Mouse (Mus musculus) erythroblast, embryonic 14.5 days (primary cell): Measurements from ENCODE around the gene Tcf12. TPM values are rescaled to one million over a fixed set of nuclear protein-coding genes. Genes with fewer than 3 reads are reported as not detected.

Experiments
- H3K27me3 ChIP-seq: 2 replicates; pipeline ENCODE4 v1.6.1; 2012; ENCODE audit warnings: inconsistent platforms; ENCODE audit not compliant: control insufficient read depth
- H3K36me3 ChIP-seq: 2 replicates; pipeline ENCODE4 v1.6.1; 2012; ENCODE audit warnings: mild to moderate bottlenecking, inconsistent platforms; ENCODE audit not compliant: control insufficient read depth
- H3K4me1 ChIP-seq: 2 replicates; pipeline ENCODE4 v1.6.1; 2012; ENCODE audit warnings: inconsistent platforms; ENCODE audit not compliant: control insufficient read depth
- H3K4me3 ChIP-seq: replicated peaks from 2 replicates; pipeline ENCODE3; 2012; ENCODE audit warnings: moderate library complexity, mild to moderate bottlenecking, inconsistent platforms
- H3K9me3 ChIP-seq: 2 replicates; pipeline ENCODE4 v1.6.1; 2012; ENCODE audit warnings: low read length, inconsistent platforms, mixed read lengths; ENCODE audit not compliant: control insufficient read depth
- GATA1 ChIP-seq: IDR thresholded peaks from 2 replicates; pipeline ENCODE4 v1.6.1; 2012; ENCODE audit warnings: low read length, inconsistent platforms, mixed read lengths
- TAL1 ChIP-seq: IDR thresholded peaks from 3 replicates; pipeline ENCODE4 v1.6.1; 2012; ENCODE audit warnings: low read length, inconsistent platforms, mixed read lengths
- polyA plus RNA-seq: library from polyadenylated mRNA; stranded (reverse); fragments of >175 nt; gene quantifications from 2 replicates; pipeline ENCODE4 v1.2.3, GENCODE M21; 2012

Gene Tcf12
- polyA plus RNA-seq, 1 experiment, result 1.2 TPM

DNA sequence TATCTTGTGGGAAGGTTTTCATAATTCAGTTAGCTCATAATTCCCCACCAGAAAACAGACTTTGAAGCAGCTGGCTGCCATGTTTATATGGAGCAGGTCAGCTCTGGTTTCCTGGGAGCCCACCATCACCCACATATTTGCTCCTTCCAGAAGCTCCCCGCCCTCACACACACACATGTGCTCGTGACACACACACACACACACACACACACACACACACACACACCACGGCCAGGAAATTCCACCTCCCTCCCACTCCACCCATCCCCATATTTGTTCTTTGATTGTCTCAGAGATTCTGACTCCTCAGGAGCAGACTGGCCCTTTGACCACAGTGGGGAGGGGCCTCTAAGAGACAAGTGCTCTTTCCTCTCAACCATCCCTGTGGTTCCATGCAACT is 289.7 kb downstream of the Tcf12 start:
- H3K27me3 ChIP-seq, result no peaks in the 10 kb centered on the region
- H3K4me1 ChIP-seq, result no peaks in the 10 kb centered on the region
- H3K9me3 ChIP-seq, result no peaks in the 10 kb centered on the region

DNA sequence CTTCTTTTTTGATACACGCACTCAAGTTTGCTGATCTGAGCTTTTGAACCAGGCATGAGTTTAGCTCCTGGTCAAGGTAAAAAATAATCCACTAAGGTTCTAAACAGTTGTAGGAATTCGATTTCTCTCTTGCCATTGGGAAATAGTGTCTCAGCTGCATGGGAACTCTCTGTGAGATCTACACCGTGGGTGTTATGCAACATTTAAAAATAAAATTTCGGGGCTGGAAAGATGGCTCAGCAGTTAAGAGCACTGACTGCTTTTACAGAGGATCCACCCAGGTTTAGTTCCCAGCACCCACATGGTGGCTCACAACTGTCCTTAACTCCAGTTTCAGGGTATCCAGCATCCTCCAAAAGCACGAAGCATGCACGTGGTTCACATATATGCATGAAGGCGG is 293.2 kb downstream of the Tcf12 start:
- Histone ChIP-seq H3K4me1 (no peaks in the 10 kb centered on the region), H3K9me3 (no peaks in the 10 kb centered on the region), H3K36me3 (no peaks in the 10 kb centered on the region), H3K27me3 (no peaks in the 10 kb centered on the region), H3K4me3 (no peak overlapping the region)
- no peak for TF ChIP-seq TAL1
- no peak for TF ChIP-seq GATA1

More for the DNA sequence above, 289.7 kb downstream of the Tcf12 start:
- Histone ChIP-seq H3K36me3 (no peaks in the 10 kb centered on the region), H3K4me3 (no peak overlapping the region)
- TF ChIP-seq GATA1 (no peak), TAL1 (no peak)

DNA sequence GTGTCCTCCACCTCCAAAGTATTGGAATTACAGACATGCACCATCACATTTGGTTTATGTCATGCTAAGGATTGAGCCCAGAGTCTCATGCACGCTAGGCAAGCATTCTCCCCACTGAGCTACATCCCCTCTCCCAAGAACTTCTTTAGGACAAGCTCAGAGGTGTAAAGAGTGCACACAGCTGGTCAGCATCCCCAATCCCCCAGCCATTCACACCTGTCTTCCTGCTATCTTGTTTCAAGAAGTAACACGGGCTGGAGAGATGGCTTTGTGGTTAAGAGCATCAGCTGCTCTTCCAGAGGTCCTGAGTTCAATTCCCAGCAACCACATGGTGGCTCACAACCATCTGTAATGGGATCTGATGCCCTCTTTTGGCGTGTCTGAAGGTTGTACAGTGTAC is 295.6 kb downstream of the Tcf12 start:
- H3K27me3 ChIP-seq, result no peaks in the 10 kb centered on the region
- H3K9me3 ChIP-seq, result no peaks in the 10 kb centered on the region
- TF ChIP-seq TAL1 (no peak), GATA1 (no peak)

DNA sequence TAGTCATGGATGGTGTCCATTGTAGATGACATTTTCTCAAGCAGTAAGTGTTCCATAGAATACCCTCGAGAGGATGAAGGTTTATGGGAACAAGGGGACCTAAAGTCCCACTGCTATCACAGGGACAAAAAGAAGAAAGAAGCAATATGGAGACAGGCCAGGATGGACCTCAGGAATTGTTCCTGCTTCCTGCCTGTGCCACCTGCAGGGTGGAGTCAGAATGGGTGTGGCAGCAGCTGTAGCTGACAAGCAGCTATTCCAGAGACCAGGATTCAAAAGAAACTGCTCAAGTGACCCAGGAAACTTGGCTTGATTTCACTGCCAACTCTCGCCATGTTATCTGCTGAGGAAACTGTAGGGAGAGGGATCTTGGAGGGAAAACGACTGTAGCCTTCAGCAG is 298.1 kb downstream of the Tcf12 start:
- Histone ChIP-seq H3K4me1 (no peaks in the 10 kb centered on the region), H3K36me3 (no peaks in the 10 kb centered on the region), H3K9me3 (no peaks in the 10 kb centered on the region), H3K4me3 (no peak overlapping the region), H3K27me3 (no peaks in the 10 kb centered on the region)
- TF ChIP-seq TAL1 (no peak), GATA1 (no peak)

More for the DNA sequence above, 295.6 kb downstream of the Tcf12 start:
- H3K4me1 ChIP-seq, result no peaks in the 10 kb centered on the region
- no peaks in the 10 kb centered on the region for H3K36me3 ChIP-seq
- H3K4me3 ChIP-seq, result no peak overlapping the region

DNA sequence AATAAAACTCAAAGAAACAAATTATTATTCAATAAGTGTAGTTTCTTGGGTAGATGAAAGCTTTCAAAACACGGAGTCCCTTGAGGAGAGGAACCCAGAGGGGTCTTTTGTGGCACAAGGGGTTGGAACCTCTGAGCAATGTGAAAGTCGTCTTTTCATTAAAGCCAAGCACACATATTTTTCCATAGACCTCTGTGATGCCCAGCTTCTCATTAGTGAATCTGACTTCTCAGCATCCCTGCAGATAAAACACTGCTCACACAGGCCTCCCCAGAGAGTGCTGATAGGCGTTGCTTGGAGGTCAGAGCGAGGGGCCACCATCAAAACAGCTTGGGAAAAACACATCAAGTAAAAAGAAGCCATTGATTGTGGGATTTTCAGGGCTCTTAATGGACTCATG is 298.8 kb downstream of the Tcf12 start:
- no peak for TF ChIP-seq TAL1
- TF ChIP-seq GATA1, result no peak
- Histone ChIP-seq H3K27me3 (no peaks in the 10 kb centered on the region), H3K4me1 (no peaks in the 10 kb centered on the region), H3K36me3 (no peaks in the 10 kb centered on the region), H3K9me3 (no peaks in the 10 kb centered on the region), H3K4me3 (no peak overlapping the region)

DNA sequence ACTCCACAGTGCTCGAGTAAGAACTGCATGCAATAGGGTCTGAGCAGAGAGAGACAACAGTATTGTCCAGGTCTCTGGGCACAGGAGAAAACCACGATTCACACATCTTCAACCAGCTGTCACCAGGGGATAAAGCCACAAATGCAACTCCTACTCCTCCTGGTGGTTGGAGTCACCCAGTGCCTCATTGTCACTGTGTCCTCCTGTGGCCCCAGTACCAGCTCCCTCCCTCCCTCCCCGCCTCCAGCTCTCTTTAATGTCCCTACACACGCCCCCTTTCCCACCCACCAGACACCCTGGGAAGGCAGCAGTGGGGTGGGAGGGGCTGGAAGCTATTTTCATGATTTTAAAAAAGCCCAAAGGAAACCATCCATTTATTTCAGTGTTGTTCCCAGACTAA is 299.3 kb downstream of the Tcf12 start:
- no peaks in the 10 kb centered on the region for H3K27me3 ChIP-seq
- H3K9me3 ChIP-seq, result no peaks in the 10 kb centered on the region
- no peaks in the 10 kb centered on the region for H3K4me1 ChIP-seq
- H3K4me3 ChIP-seq, result no peak overlapping the region
- TF ChIP-seq TAL1 (no peak), GATA1 (no peak)
- no peaks in the 10 kb centered on the region for H3K36me3 ChIP-seq

DNA sequence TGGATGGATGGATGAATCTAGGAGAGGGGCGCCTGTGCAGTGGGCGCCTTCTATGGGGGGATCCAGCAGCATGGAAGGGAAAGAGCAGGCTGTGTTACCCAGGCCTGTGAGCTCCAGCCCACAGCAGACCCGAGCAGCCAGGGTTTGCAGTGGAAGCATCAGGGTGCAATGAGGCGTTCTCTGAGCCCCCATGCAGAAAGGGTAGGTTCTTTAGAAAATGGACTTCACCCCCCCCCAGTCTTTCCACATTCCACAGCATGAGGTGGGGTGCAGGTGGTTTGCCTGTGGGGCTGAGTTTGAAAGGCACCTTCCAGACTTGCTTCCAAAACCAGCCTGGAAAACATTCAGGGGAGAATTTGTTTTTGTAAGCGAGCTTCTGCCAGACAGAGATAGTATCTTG is 300.3 kb downstream of the Tcf12 start:
- Histone ChIP-seq H3K27me3 (no peaks in the 10 kb centered on the region), H3K36me3 (no peaks in the 10 kb centered on the region), H3K4me3 (no peak overlapping the region), H3K4me1 (no peaks in the 10 kb centered on the region), H3K9me3 (no peaks in the 10 kb centered on the region)
- TF ChIP-seq TAL1 (no peak), GATA1 (no peak)

DNA sequence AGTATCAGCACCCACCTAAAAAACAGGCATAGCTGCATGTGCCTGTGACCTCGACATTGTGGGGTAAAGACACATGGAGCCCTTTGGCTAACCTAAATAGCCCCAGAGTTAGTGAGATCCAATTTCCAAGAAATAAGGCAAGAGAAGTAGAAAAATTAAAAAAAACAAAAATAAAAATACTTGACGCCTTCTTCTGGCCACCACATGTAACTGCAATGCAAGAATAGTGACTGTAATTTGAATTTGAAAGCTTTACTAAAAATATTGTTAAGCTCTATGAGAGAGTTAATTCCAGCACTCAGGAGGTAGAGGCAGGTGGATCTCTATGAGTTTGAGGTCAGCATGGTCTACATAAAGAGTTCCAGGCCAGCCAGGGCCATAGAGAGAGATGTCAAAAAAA is 300.9 kb downstream of the Tcf12 start:
- H3K9me3 ChIP-seq, result no peaks in the 10 kb centered on the region
- H3K4me3 ChIP-seq, result no peak overlapping the region
- no peaks in the 10 kb centered on the region for H3K36me3 ChIP-seq
- TF ChIP-seq GATA1 (no peak), TAL1 (no peak)
- no peaks in the 10 kb centered on the region for H3K4me1 ChIP-seq
- H3K27me3 ChIP-seq, result no peaks in the 10 kb centered on the region

DNA sequence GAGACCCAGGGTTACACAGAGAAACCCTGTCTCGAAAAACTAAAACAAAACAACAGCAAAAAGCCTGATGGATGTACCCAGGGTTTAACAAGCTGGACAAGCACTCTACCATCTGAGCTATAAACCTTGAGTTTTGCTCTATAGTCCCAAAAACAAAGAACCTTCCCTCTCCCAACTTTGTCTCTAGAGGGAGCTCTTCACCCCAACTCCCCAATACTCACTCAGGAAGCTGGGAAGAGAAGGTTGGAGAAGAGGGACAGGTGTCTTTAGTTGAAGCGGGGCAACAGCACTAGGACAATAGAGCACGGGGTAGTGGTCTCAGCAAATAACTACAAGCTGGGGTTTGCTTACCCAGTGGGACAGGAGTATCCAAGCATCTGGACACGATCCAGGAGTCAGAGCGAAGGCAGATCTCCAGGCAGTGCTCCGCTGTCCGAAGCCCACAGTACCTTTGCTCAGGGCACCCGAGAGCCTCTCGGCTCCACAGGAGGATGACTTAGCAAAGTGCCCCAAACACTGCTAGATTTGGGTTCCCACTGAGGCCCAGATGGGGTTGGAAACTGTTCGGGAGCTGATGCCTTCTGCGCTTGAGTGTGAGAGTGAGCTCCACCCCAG is 302.9 kb downstream of the Tcf12 start:
- H3K36me3 ChIP-seq, result no peaks in the 10 kb centered on the region
- H3K4me3 ChIP-seq, result no peak overlapping the region
- H3K27me3 ChIP-seq, result no peaks in the 10 kb centered on the region
- no peaks in the 10 kb centered on the region for H3K9me3 ChIP-seq
- TF ChIP-seq TAL1 (no peak), GATA1 (no peak)
- no peaks in the 10 kb centered on the region for H3K4me1 ChIP-seq

DNA sequence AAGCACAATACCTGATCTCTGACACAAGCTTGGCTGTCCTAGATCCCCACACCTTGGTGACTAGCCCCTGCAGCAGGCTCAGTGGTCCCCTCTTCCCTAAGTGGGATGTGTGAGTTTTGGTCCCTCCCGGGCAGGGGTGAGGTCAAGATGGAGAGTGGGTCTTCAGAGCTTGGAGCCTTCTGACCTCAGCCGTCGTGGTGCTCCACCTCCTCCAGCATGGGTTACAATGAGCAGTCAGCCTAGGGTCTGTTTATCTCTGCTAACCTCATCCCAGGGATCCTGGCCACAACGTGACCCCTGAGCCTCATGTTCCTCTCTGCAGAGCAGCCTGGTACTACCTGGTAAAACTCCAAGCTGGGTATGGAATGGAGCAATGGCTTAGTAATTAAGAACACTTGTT is 303.9 kb downstream of the Tcf12 start:
- no peaks in the 10 kb centered on the region for H3K27me3 ChIP-seq
- TF ChIP-seq GATA1, result no peak
- H3K36me3 ChIP-seq, result no peaks in the 10 kb centered on the region
- no peaks in the 10 kb centered on the region for H3K4me1 ChIP-seq
- no peaks in the 10 kb centered on the region for H3K9me3 ChIP-seq
- H3K4me3 ChIP-seq, result no peak overlapping the region
